Mouse (Mus musculus): ENCODE data around the gene Scfd2. TPM values are rescaled to one million over a fixed set of nuclear protein-coding genes. Genes with fewer than 3 reads are reported as not detected.

Scfd2 gene
- polyA plus RNA-seq, 1 experiment = 16.2 TPM

Other genes starting within 250 kb of the Scfd2 start
- 61.1 and 63.0 TPM in 2 replicates for gene Fip1l1, start 3.7 kb upstream of the Scfd2 start, polyA plus RNA-seq (2012; rRNA removed)
- 40.6 and 41.8 TPM in 2 replicates for gene Lnx1, start 171.2 kb upstream of the Scfd2 start, polyA plus RNA-seq (2012; rRNA removed)

Measured in frontal cortex, adult 2 months (tissue).